Mouse (Mus musculus) lung, adult 2 months (tissue): ENCODE measurements around the gene Sart1.

Experiments
- CTCF ChIP-seq: fragments of 200-500 bp; IDR thresholded peaks from 2 replicates; pipeline ENCODE4 v1.5.1; 2011; ENCODE audit warnings: mild to moderate bottlenecking, low read length, control low read depth; ENCODE audit not compliant: insufficient read depth
- POLR2A ChIP-seq: fragments of 200-500 bp; IDR thresholded peaks from 2 replicates; pipeline ENCODE4 v1.6.1; 2011; ENCODE audit warnings: low read depth, mild to moderate bottlenecking, control low read depth, low read length, borderline replicate concordance; ENCODE audit errors: extremely low read depth

DNA sequence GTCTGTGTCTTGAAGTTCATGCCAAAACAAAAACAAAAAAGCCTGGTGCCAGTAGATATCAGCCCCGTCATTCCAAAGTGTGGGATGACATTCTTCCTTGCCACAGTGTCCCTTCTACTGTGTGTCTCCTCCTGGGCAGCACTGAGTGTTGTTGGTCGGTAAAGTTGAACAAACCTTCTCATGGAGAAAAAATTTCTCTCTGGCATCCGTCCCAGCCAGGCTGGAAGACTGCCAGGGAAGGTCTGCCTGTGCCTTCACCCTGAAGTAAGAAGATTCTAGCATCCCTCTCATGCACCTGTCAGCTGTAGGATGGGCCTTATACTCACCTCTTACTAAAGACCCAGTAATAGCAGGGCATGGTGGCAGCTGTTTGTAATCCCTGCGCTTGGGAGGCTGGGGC lies 4.4 kb upstream of the Sart1 start:
- TF ChIP-seq CTCF, result no peak
- no peak for TF ChIP-seq POLR2A
